Mouse (Mus musculus) embryonic facial prominence, embryonic 11.5 days (tissue): ENCODE data around the gene Gm826. TPM values are rescaled to one million over a fixed set of nuclear protein-coding genes. Genes with fewer than 3 reads are reported as not detected.
A peak's percentile ranks its signal among the peaks of the same experiment; 100 is the strongest.

ENCODE experiments used
- ATAC-seq: fragments of 200-750 bp; cut with Nextera tagmentation; replicated peaks from 2 replicates; pipeline ENCODE4 v1.8.0; 2017; ENCODE audit warnings: low read depth; ENCODE audit not compliant: insufficient number of reproducible peaks, low FRiP score, low TSS enrichment
- DNase-seq: peaks from one replicate; pipeline ENCODE4 v3.0.0-alpha.2; 2015; ENCODE audit warnings: low spot score
- H3K27ac ChIP-seq: fragments of 300-500 bp; sonication (generic); replicated peaks from 2 replicates; pipeline ENCODE4 v1.5.1; 2014; ENCODE audit warnings: mild to moderate bottlenecking, low read depth, low read length, control low read depth
- H3K27me3 ChIP-seq: fragments of 300-500 bp; sonication (generic); 2 replicates; pipeline ENCODE4 v1.6.1; 2014; ENCODE audit warnings: mild to moderate bottlenecking, low read length, moderate library complexity, mixed read lengths; ENCODE audit not compliant: control insufficient read depth, insufficient read depth
- H3K36me3 ChIP-seq: fragments of 300-500 bp; sonication (generic); replicated peaks from 2 replicates; pipeline ENCODE4 v1.6.1; 2014; ENCODE audit warnings: low read depth, mild to moderate bottlenecking, low read length, moderate library complexity, mixed read lengths; ENCODE audit not compliant: control insufficient read depth, insufficient read depth
- H3K4me1 ChIP-seq: fragments of 300-500 bp; sonication (generic); 2 replicates; pipeline ENCODE4 v1.6.1; 2014; ENCODE audit warnings: low read length, mixed read lengths; ENCODE audit not compliant: control insufficient read depth, insufficient read depth
- H3K4me2 ChIP-seq: fragments of 300-500 bp; sonication (generic); 2 replicates; pipeline ENCODE4 v1.6.1; 2014; ENCODE audit warnings: low read depth, mild to moderate bottlenecking, control low read depth, low read length, moderate library complexity
- H3K4me3 ChIP-seq: fragments of 300-500 bp; sonication (generic); 2 replicates; pipeline ENCODE4 v1.5.1; 2014; ENCODE audit warnings: low read depth, low read length, control low read depth
- H3K9ac ChIP-seq: fragments of 300-500 bp; sonication (generic); replicated peaks from 2 replicates; pipeline ENCODE4 v1.6.1; 2014; ENCODE audit warnings: mild to moderate bottlenecking, control low read depth, low read length
- H3K9me3 ChIP-seq: fragments of 300-500 bp; sonication (generic); replicated peaks from 2 replicates; pipeline ENCODE4 v1.6.1; 2016; ENCODE audit warnings: mild to moderate bottlenecking, low read length, inconsistent platforms, mixed read lengths; ENCODE audit not compliant: control insufficient read depth
- WGBS: fragments of 180-500 bp; shearing (Covaris S2); extraction: QIAGEN DNeasy Blood & Tissue Kit; methylation state at CpG from one replicate; pipeline ENCODE4 v1.1.7; 2014; 5-methylcytosine and 5-hydroxymethylcytosine counted together
- polyA plus RNA-seq: library from polyadenylated mRNA; unstranded; fragments of >200 nt; fragmentation: Nextera tagmentation; extraction: Ambion mirVana; gene quantifications from 2 replicates; pipeline ENCODE4 v1.2.1, GENCODE M21; 2014

Gm826 gene
- polyA plus RNA-seq, 1 experiment from 2014 or later = not detected

- no peak overlapping the region for H3K27ac ChIP-seq
- 23% methylated on average over 7 of the region's 7 CpGs for WGBS
- peak; percentile 48 for DNase-seq
Measured at GRCm38 (mm10) chr2:160348796-160349195, 14.8 kb upstream of the Gm826 start.

GRCm38 (mm10) chr2:160348072-160348604 is 14.2 kb upstream of the Gm826 start:
- DNase-seq (peak; percentile 28), ATAC-seq (no peak)
- Histone ChIP-seq H3K9me3 (no peaks in the 10 kb centered on the region), H3K4me2 (no peak overlapping the region), H3K36me3 (no peaks in the 10 kb centered on the region), H3K9ac (no peak overlapping the region), H3K4me1 (no peaks in the 10 kb centered on the region), H3K27ac (no peak overlapping the region), H3K4me3 (no peak overlapping the region), H3K27me3 (no peaks in the 10 kb centered on the region)
- WGBS = 51% methylated on average over 4 of the region's 4 CpGs

More at GRCm38 (mm10) chr2:160348796-160349195, 14.8 kb upstream of the Gm826 start:
- Histone ChIP-seq H3K9me3 (no peaks in the 10 kb centered on the region), H3K4me2 (no peak overlapping the region), H3K36me3 (no peaks in the 10 kb centered on the region), H3K27me3 (no peaks in the 10 kb centered on the region), H3K9ac (no peak overlapping the region), H3K4me1 (no peaks in the 10 kb centered on the region; the same call in 1 of the 2 replicates), H3K4me3 (no peak overlapping the region)
- ATAC-seq = peak; percentile 60

GRCm38 (mm10) chr2:160345644-160346043 is 11.7 kb upstream of the Gm826 start:
- Histone ChIP-seq H3K27me3 (no peaks in the 10 kb centered on the region), H3K9ac (no peak overlapping the region), H3K36me3 (no peaks in the 10 kb centered on the region), H3K27ac (no peak overlapping the region), H3K9me3 (no peaks in the 10 kb centered on the region), H3K4me2 (no peak overlapping the region), H3K4me1 (no peaks in the 10 kb centered on the region), H3K4me3 (no peak overlapping the region)
- DNase-seq (no peak), ATAC-seq (no peak)

- DNase-seq (no peak), ATAC-seq (no peak)
- H3K4me1 ChIP-seq = no peaks in the 10 kb centered on the region
- no peak overlapping the region for H3K9ac ChIP-seq
- H3K27ac ChIP-seq = no peak overlapping the region
- H3K4me3 ChIP-seq = no peak overlapping the region
- no peaks in the 10 kb centered on the region for H3K9me3 ChIP-seq
- no peaks in the 10 kb centered on the region for H3K36me3 ChIP-seq
- no peak overlapping the region for H3K4me2 ChIP-seq
- WGBS = 54% methylated on average over 4 of the region's 4 CpGs
- no peaks in the 10 kb centered on the region for H3K27me3 ChIP-seq
Measured at GRCm38 (mm10) chr2:160340121-160340520, 6.2 kb upstream of the Gm826 start.

GRCm38 (mm10) chr2:160339595-160339994 is 5.6 kb upstream of the Gm826 start:
- no peaks in the 10 kb centered on the region for H3K9me3 ChIP-seq
- H3K9ac ChIP-seq = no peak overlapping the region
- no peak overlapping the region for H3K27ac ChIP-seq
- no peak overlapping the region for H3K4me2 ChIP-seq
- DNase-seq (no peak), ATAC-seq (no peak)
- no peaks in the 10 kb centered on the region for H3K4me1 ChIP-seq
- WGBS = 92% methylated on average over 5 of the region's 5 CpGs
- no peak overlapping the region for H3K4me3 ChIP-seq
- no peaks in the 10 kb centered on the region for H3K27me3 ChIP-seq
- H3K36me3 ChIP-seq = no peaks in the 10 kb centered on the region

- H3K27me3 ChIP-seq = no peaks in the 10 kb centered on the region
- WGBS = 41% methylated on average over 2 of the region's 2 CpGs
Measured at GRCm38 (mm10) chr2:160336053-160336452, 2.1 kb upstream of the Gm826 start.

GRCm38 (mm10) chr2:160335043-160335442 is 1.1 kb upstream of the Gm826 start:
- no peak overlapping the region for H3K4me2 ChIP-seq
- H3K36me3 ChIP-seq = no peaks in the 10 kb centered on the region
- DNase-seq (no peak), ATAC-seq (no peak)
- no peaks in the 10 kb centered on the region for H3K9me3 ChIP-seq
- no peak overlapping the region for H3K27ac ChIP-seq
- no peak overlapping the region for H3K4me3 ChIP-seq
- no peaks in the 10 kb centered on the region for H3K4me1 ChIP-seq
- H3K9ac ChIP-seq = no peak overlapping the region
- H3K27me3 ChIP-seq = no peaks in the 10 kb centered on the region
- WGBS = 61% methylated on average over 1 of the region's 1 CpGs

More at GRCm38 (mm10) chr2:160336053-160336452, 2.1 kb upstream of the Gm826 start:
- Histone ChIP-seq H3K4me3 (no peak overlapping the region), H3K9ac (no peak overlapping the region), H3K27ac (no peak overlapping the region), H3K4me2 (no peak overlapping the region), H3K36me3 (no peaks in the 10 kb centered on the region), H3K4me1 (no peaks in the 10 kb centered on the region), H3K9me3 (no peaks in the 10 kb centered on the region)
- ATAC-seq = no peak
- no peak for DNase-seq

GRCm38 (mm10) chr2:160332516-160333325 is 1.2 kb downstream of the Gm826 start:
- no peaks in the 10 kb centered on the region for H3K36me3 ChIP-seq
- no peak overlapping the region for H3K27ac ChIP-seq
- H3K4me2 ChIP-seq = no peak overlapping the region
- no peak for ATAC-seq
- H3K27me3 ChIP-seq = no peaks in the 10 kb centered on the region
- H3K9me3 ChIP-seq = no peaks in the 10 kb centered on the region
- no peak for DNase-seq
- 90% methylated on average over 12 of the region's 12 CpGs for WGBS
- no peaks in the 10 kb centered on the region for H3K4me1 ChIP-seq
- H3K9ac ChIP-seq = no peak overlapping the region
- H3K4me3 ChIP-seq = no peak overlapping the region
